Mouse (Mus musculus) heart, embryonic 13.5 days (tissue): Measurements from ENCODE around the gene Efr3b. TPM values are rescaled to one million over a fixed set of nuclear protein-coding genes. Genes with fewer than 3 reads are reported as not detected.

Experiments
- ATAC-seq: fragments of 200-750 bp; cut with Nextera tagmentation; 2 replicates; pipeline ENCODE4 v1.8.0; 2017; ENCODE audit warnings: moderate TSS enrichment; ENCODE audit not compliant: insufficient number of reproducible peaks, low FRiP score, low TSS enrichment; ENCODE audit errors: extremely low read depth
- H3K27ac ChIP-seq: fragments of 300-500 bp; sonication (generic); replicated peaks from 2 replicates; pipeline ENCODE4 v1.5.1; 2015; ENCODE audit warnings: moderate library complexity, mild to moderate bottlenecking, inconsistent platforms
- H3K27me3 ChIP-seq: fragments of 300-500 bp; sonication (generic); replicated peaks from 2 replicates; pipeline ENCODE4 v1.6.1; 2015; ENCODE audit warnings: mild to moderate bottlenecking, inconsistent platforms
- H3K36me3 ChIP-seq: fragments of 300-500 bp; sonication (generic); 2 replicates; pipeline ENCODE4 v1.6.1; 2015; ENCODE audit warnings: mild to moderate bottlenecking, inconsistent platforms
- H3K4me1 ChIP-seq: fragments of 300-500 bp; sonication (generic); 2 replicates; pipeline ENCODE4 v1.6.1; 2015; ENCODE audit warnings: inconsistent platforms
- H3K4me2 ChIP-seq: fragments of 300-500 bp; sonication (generic); 2 replicates; pipeline ENCODE4 v1.6.1; 2015; ENCODE audit warnings: inconsistent platforms, mild to moderate bottlenecking, moderate library complexity
- H3K4me3 ChIP-seq: fragments of 300-500 bp; sonication (generic); 2 replicates; pipeline ENCODE4 v1.5.1; 2015; ENCODE audit warnings: moderate library complexity, mild to moderate bottlenecking, inconsistent platforms
- H3K9ac ChIP-seq: fragments of 300-500 bp; sonication (generic); 2 replicates; pipeline ENCODE4 v1.6.1; 2015; ENCODE audit warnings: inconsistent platforms, mild to moderate bottlenecking, moderate library complexity
- H3K9me3 ChIP-seq: fragments of 300-500 bp; sonication (generic); 2 replicates; pipeline ENCODE4 v1.6.1; 2016; ENCODE audit warnings: inconsistent platforms
- WGBS: fragments of 180-500 bp; shearing (Covaris S2); methylation state at CpG from one replicate; pipeline ENCODE4 v1.1.7; 2015; ENCODE audit warnings: mixed read lengths; 5-methylcytosine and 5-hydroxymethylcytosine counted together
- polyA plus RNA-seq: library from polyadenylated mRNA; unstranded; fragments of >200 nt; fragmentation: Nextera tagmentation; extraction: Ambion mirVana; gene quantifications from 2 replicates; pipeline ENCODE4 v1.2.1, GENCODE M21; 2015

Gene Efr3b
- polyA plus RNA-seq, 1 experiment from 2014 or later, result 6.2 TPM

- H3K27me3 ChIP-seq, result no peaks in the 10 kb centered on the region
- H3K36me3 ChIP-seq, result no peaks in the 10 kb centered on the region
- no peak for ATAC-seq
- no peak overlapping the region for H3K27ac ChIP-seq
- H3K4me2 ChIP-seq, result no peak overlapping the region
- H3K9me3 ChIP-seq, result no peaks in the 10 kb centered on the region
- H3K4me1 ChIP-seq, result peaks cover 53% of the 10 kb centered on the region
- H3K4me3 ChIP-seq, result no peak overlapping the region
- WGBS, result 74% methylated on average over 12 of the region's 12 CpGs
- no peak overlapping the region for H3K9ac ChIP-seq
Measured at GRCm38 (mm10) chr12:4008731-4009130, 30.0 kb downstream of the Efr3b start.

- Histone ChIP-seq H3K4me2 (no peak overlapping the region), H3K4me1 (peaks cover 53% of the 10 kb centered on the region), H3K36me3 (no peaks in the 10 kb centered on the region), H3K9me3 (no peaks in the 10 kb centered on the region), H3K27me3 (no peaks in the 10 kb centered on the region), H3K4me3 (no peak overlapping the region), H3K27ac (0 out of 2 replicates have a peak overlapping the region, but pooled peaks have one; percentile 4), H3K9ac (no peak overlapping the region)
- WGBS, result 59% methylated on average over 4 of the region's 4 CpGs
- no peak for ATAC-seq
Measured at GRCm38 (mm10) chr12:4007766-4008165, 30.9 kb downstream of the Efr3b start.

GRCm38 (mm10) chr12:4007181-4007580 is 31.5 kb downstream of the Efr3b start:
- no peak overlapping the region for H3K4me2 ChIP-seq
- H3K27me3 ChIP-seq, result no peaks in the 10 kb centered on the region
- H3K27ac ChIP-seq, result peak overlapping the region; percentile 60
- no peak for ATAC-seq
- H3K4me3 ChIP-seq, result no peak overlapping the region
- peak overlapping the region; percentile 47; the same call in 1 of the 2 replicates for H3K9ac ChIP-seq
- H3K36me3 ChIP-seq, result no peaks in the 10 kb centered on the region
- 47% methylated on average over 4 of the region's 4 CpGs for WGBS
- no peaks in the 10 kb centered on the region for H3K9me3 ChIP-seq
- peaks cover 53% of the 10 kb centered on the region for H3K4me1 ChIP-seq

- H3K27ac ChIP-seq, result peak overlapping the region; percentile 60
Measured at GRCm38 (mm10) chr12:4006079-4006478, 32.6 kb downstream of the Efr3b start.

GRCm38 (mm10) chr12:4004648-4005047 is 34.1 kb downstream of the Efr3b start:
- H3K27ac ChIP-seq, result no peak overlapping the region
- no peaks in the 10 kb centered on the region for H3K9me3 ChIP-seq
- no peak for ATAC-seq
- H3K36me3 ChIP-seq, result 0 out of 2 replicates have a peak, but pooled peaks cover 6% of the 10 kb centered on the region
- H3K9ac ChIP-seq, result no peak overlapping the region
- H3K4me3 ChIP-seq, result no peak overlapping the region
- H3K4me2 ChIP-seq, result no peak overlapping the region
- 29% methylated on average over 6 of the region's 6 CpGs for WGBS
- H3K4me1 ChIP-seq, result peaks cover 40% of the 10 kb centered on the region
- H3K27me3 ChIP-seq, result no peaks in the 10 kb centered on the region

More at GRCm38 (mm10) chr12:4006079-4006478, 32.6 kb downstream of the Efr3b start:
- no peaks in the 10 kb centered on the region for H3K36me3 ChIP-seq
- H3K4me2 ChIP-seq, result no peak overlapping the region
- no peaks in the 10 kb centered on the region for H3K9me3 ChIP-seq
- H3K9ac ChIP-seq, result no peak overlapping the region
- H3K27me3 ChIP-seq, result no peaks in the 10 kb centered on the region
- no peak for ATAC-seq
- WGBS, result 64% methylated on average over 7 of the region's 7 CpGs
- H3K4me1 ChIP-seq, result peaks cover 53% of the 10 kb centered on the region
- H3K4me3 ChIP-seq, result no peak overlapping the region

GRCm38 (mm10) chr12:4000406-4000805 is 38.3 kb downstream of the Efr3b start:
- 88% methylated on average over 5 of the region's 5 CpGs for WGBS
- Histone ChIP-seq H3K4me1 (0 out of 2 replicates have a peak, but pooled peaks cover 4% of the 10 kb centered on the region), H3K27me3 (no peaks in the 10 kb centered on the region), H3K9me3 (no peaks in the 10 kb centered on the region), H3K4me3 (no peak overlapping the region), H3K27ac (no peak overlapping the region), H3K36me3 (0 out of 2 replicates have a peak, but pooled peaks cover 9% of the 10 kb centered on the region), H3K9ac (no peak overlapping the region), H3K4me2 (no peak overlapping the region)
- no peak for ATAC-seq

- 82% methylated on average over 9 of the region's 9 CpGs for WGBS
- H3K9me3 ChIP-seq, result no peaks in the 10 kb centered on the region
- no peak overlapping the region for H3K4me3 ChIP-seq
- peaks cover 13% of the 10 kb centered on the region; the same call in 1 of the 2 replicates for H3K36me3 ChIP-seq
- H3K4me1 ChIP-seq, result peaks cover 4% of the 10 kb centered on the region; the same call in 1 of the 2 replicates
- H3K4me2 ChIP-seq, result no peak overlapping the region
- no peaks in the 10 kb centered on the region for H3K27me3 ChIP-seq
- no peak for ATAC-seq
- no peak overlapping the region for H3K27ac ChIP-seq
- H3K9ac ChIP-seq, result no peak overlapping the region
Measured at GRCm38 (mm10) chr12:3996749-3997148, 42.0 kb downstream of the Efr3b start.

GRCm38 (mm10) chr12:3991047-3991446 is 47.7 kb downstream of the Efr3b start:
- Histone ChIP-seq H3K27ac (no peak overlapping the region), H3K4me2 (no peak overlapping the region), H3K4me3 (no peak overlapping the region), H3K9ac (no peak overlapping the region), H3K27me3 (no peaks in the 10 kb centered on the region), H3K36me3 (peaks cover 12% of the 10 kb centered on the region), H3K9me3 (no peaks in the 10 kb centered on the region), H3K4me1 (peaks cover 16% of the 10 kb centered on the region)
- WGBS, result 82% methylated on average over 3 of the region's 3 CpGs
- no peak for ATAC-seq

- H3K9me3 ChIP-seq, result no peaks in the 10 kb centered on the region
- H3K4me1 ChIP-seq, result peaks cover 12% of the 10 kb centered on the region
- no peak overlapping the region for H3K9ac ChIP-seq
- 39% methylated on average over 2 of the region's 2 CpGs for WGBS
- no peak overlapping the region for H3K4me2 ChIP-seq
- peaks cover 15% of the 10 kb centered on the region for H3K36me3 ChIP-seq
- H3K27me3 ChIP-seq, result no peaks in the 10 kb centered on the region
- H3K27ac ChIP-seq, result peak overlapping the region; percentile 16; the same call in 1 of the 2 replicates
- ATAC-seq, result no peak
- no peak overlapping the region for H3K4me3 ChIP-seq
Measured at GRCm38 (mm10) chr12:3989943-3990342, 48.8 kb downstream of the Efr3b start.

- Histone ChIP-seq H3K4me1 (peaks cover 25% of the 10 kb centered on the region), H3K4me2 (no peak overlapping the region), H3K9me3 (no peaks in the 10 kb centered on the region), H3K9ac (no peak overlapping the region), H3K4me3 (no peak overlapping the region), H3K36me3 (0 out of 2 replicates have a peak, but pooled peaks cover 3% of the 10 kb centered on the region), H3K27ac (no peak overlapping the region), H3K27me3 (peaks cover 8% of the 10 kb centered on the region; the same call in 1 of the 2 replicates)
- ATAC-seq, result no peak
- 67% methylated on average over 9 of the region's 9 CpGs for WGBS
Measured at GRCm38 (mm10) chr12:3984446-3984845, 54.3 kb downstream of the Efr3b start.

GRCm38 (mm10) chr12:3983736-3984135 is 55.0 kb downstream of the Efr3b start:
- Histone ChIP-seq H3K9ac (no peak overlapping the region), H3K4me2 (no peak overlapping the region), H3K27me3 (peaks cover 8% of the 10 kb centered on the region; the same call in 1 of the 2 replicates), H3K4me1 (peaks cover 25% of the 10 kb centered on the region), H3K9me3 (no peaks in the 10 kb centered on the region), H3K36me3 (peaks cover 3% of the 10 kb centered on the region; the same call in 1 of the 2 replicates), H3K27ac (no peak overlapping the region), H3K4me3 (no peak overlapping the region)
- ATAC-seq, result no peak
- WGBS, result 6% methylated on average over 1 of the region's 1 CpGs

- H3K4me3 ChIP-seq, result peak overlapping the region; percentile 56
- peak overlapping the region; percentile 74 for H3K9ac ChIP-seq
- H3K9me3 ChIP-seq, result no peaks in the 10 kb centered on the region
- peaks cover 8% of the 10 kb centered on the region; the same call in 1 of the 2 replicates for H3K27me3 ChIP-seq
- WGBS, result 29% methylated on average over 6 of the region's 6 CpGs
- no peak for ATAC-seq
- peaks cover 25% of the 10 kb centered on the region for H3K4me1 ChIP-seq
- H3K36me3 ChIP-seq, result peaks cover 8% of the 10 kb centered on the region
- H3K4me2 ChIP-seq, result peak overlapping the region; percentile 78
- H3K27ac ChIP-seq, result no peak overlapping the region
Measured at GRCm38 (mm10) chr12:3982257-3982656, 56.5 kb downstream of the Efr3b start.
